Mouse (Mus musculus) CH12.LX (cell line): Measurements from ENCODE around the gene Trmt10b. TPM values are rescaled to one million over a fixed set of nuclear protein-coding genes. Genes with fewer than 3 reads are reported as not detected.
A peak's percentile ranks its signal among the peaks of the same experiment; 100 is the strongest.

Experiments used
- DNase-seq: peaks from one replicate; pipeline ENCODE4 v3.0.0-alpha.2; 2013; ENCODE audit errors: extremely low read depth
- H3K27ac ChIP-seq: 2 replicates; pipeline ENCODE4 v1.5.1; 2012; ENCODE audit warnings: low read depth, mild to moderate bottlenecking, control low read depth, moderate library complexity; ENCODE audit not compliant: insufficient read depth
- H3K27me3 ChIP-seq: replicated peaks from 2 replicates; pipeline ENCODE3; 2012; ENCODE audit warnings: inconsistent platforms
- H3K36me3 ChIP-seq, 2 experiments: replicated peaks in 1 of 2; 2 replicates each; pipeline versions ENCODE3 to v1.6.1; 2012; ENCODE audit warnings: inconsistent platforms in 1 of 2, low read length in 1 of 2, mild to moderate bottlenecking in 1 of 2, mixed read lengths in 1 of 2, moderate library complexity in 1 of 2; ENCODE audit not compliant: control insufficient read depth in 1 of 2, insufficient read depth in 1 of 2
- H3K4me1 ChIP-seq, 2 experiments: 2 replicates each; pipeline ENCODE4 v1.6.1; 2012; ENCODE audit warnings: inconsistent platforms in 1 of 2, moderate library complexity in 1 of 2; ENCODE audit not compliant: insufficient read depth in 2 of 2, control insufficient read depth in 1 of 2
- H3K4me2 ChIP-seq: 2 replicates; pipeline ENCODE4 v1.6.1; 2012; ENCODE audit warnings: low read depth, mild to moderate bottlenecking, control low read depth; ENCODE audit not compliant: poor library complexity, insufficient read depth, severe bottlenecking
- H3K4me3 ChIP-seq, 3 experiments: fragments of 150-350 bp in 1 of 3; sonication (generic) in 1 of 3; replicated peaks in 1 of 3; 2 replicates each; pipeline versions ENCODE3 to v1.5.1; 2011 to 2012; ENCODE audit warnings: low read depth in 2 of 3, low read length in 2 of 3, mild to moderate bottlenecking in 2 of 3, moderate library complexity in 2 of 3, control low read depth in 1 of 3, improper control_type of control experiment in 1 of 3, inconsistent platforms in 1 of 3, mixed read lengths in 1 of 3; ENCODE audit not compliant: poor library complexity in 1 of 3
- H3K79me2 ChIP-seq: replicated peaks from 2 replicates; pipeline ENCODE4 v1.6.1; 2012; ENCODE audit warnings: mild to moderate bottlenecking, moderate library complexity; ENCODE audit not compliant: control insufficient read depth, poor library complexity, insufficient read depth, severe bottlenecking; ENCODE audit errors: extremely low read depth
- H3K9ac ChIP-seq: 2 replicates; pipeline ENCODE4 v1.6.1; 2012; ENCODE audit warnings: low read depth, mild to moderate bottlenecking, control low read depth, moderate library complexity; ENCODE audit not compliant: insufficient read depth
- H3K9me3 ChIP-seq: replicated peaks from 2 replicates; pipeline ENCODE3; 2012; ENCODE audit warnings: low read length, inconsistent platforms, mixed read lengths
- BHLHE40 ChIP-seq: IDR thresholded peaks from 2 replicates; pipeline ENCODE4 v1.6.1; 2011; ENCODE audit warnings: mild to moderate bottlenecking, low read depth, low read length, improper control_type of control experiment
- E2F4 ChIP-seq: IDR thresholded peaks from 2 replicates; pipeline ENCODE4 v1.6.1; 2011; ENCODE audit warnings: low read depth, low read length, improper control_type of control experiment; ENCODE audit not compliant: insufficient replicate concordance
- ELF1 ChIP-seq: IDR thresholded peaks from 2 replicates; pipeline ENCODE4 v1.6.1; 2014; ENCODE audit warnings: low read depth, mild to moderate bottlenecking, inconsistent platforms, low read length, improper control_type of control experiment
- EP300 ChIP-seq: IDR thresholded peaks from 2 replicates; pipeline ENCODE4 v1.6.1; 2011; ENCODE audit warnings: low read length, improper control_type of control experiment
- JUN ChIP-seq: IDR thresholded peaks from 2 replicates; pipeline ENCODE4 v1.6.1; 2011; ENCODE audit warnings: low read depth, mild to moderate bottlenecking, low read length, improper control_type of control experiment, moderate library complexity; ENCODE audit not compliant: insufficient read depth
- JUND ChIP-seq: conservative IDR thresholded peaks from 2 replicates; pipeline ENCODE4 v1.6.1; 2011; ENCODE audit warnings: low read depth, low read length, improper control_type of control experiment
- KAT2A ChIP-seq: IDR thresholded peaks from 2 replicates; pipeline ENCODE4 v1.6.1; 2012; ENCODE audit warnings: low read length, improper control_type of control experiment, inconsistent platforms; ENCODE audit not compliant: insufficient replicate concordance
- MAFK ChIP-seq: IDR thresholded peaks from 2 replicates; pipeline ENCODE4 v1.6.1; 2011; ENCODE audit warnings: low read length, improper control_type of control experiment; ENCODE audit not compliant: insufficient replicate concordance
- MAX ChIP-seq: IDR thresholded peaks from 2 replicates; pipeline ENCODE4 v1.6.1; 2011; ENCODE audit warnings: low read length, improper control_type of control experiment
- MAZ ChIP-seq: IDR thresholded peaks from 2 replicates; pipeline ENCODE4 v1.6.1; 2012; ENCODE audit warnings: low read depth, mild to moderate bottlenecking, inconsistent platforms, low read length, improper control_type of control experiment, moderate library complexity
- MXI1 ChIP-seq: IDR thresholded peaks from 2 replicates; pipeline ENCODE4 v1.6.1; 2011; ENCODE audit warnings: mild to moderate bottlenecking, low read depth, low read length, improper control_type of control experiment
- MYC ChIP-seq: IDR thresholded peaks from 2 replicates; pipeline ENCODE4 v1.6.1; 2011; ENCODE audit warnings: low read depth, mild to moderate bottlenecking, improper control_type of control experiment, low read length
- NELFE ChIP-seq: IDR thresholded peaks from 2 replicates; pipeline ENCODE4 v1.6.1; 2011; ENCODE audit warnings: low read depth, low read length, improper control_type of control experiment
- PAX5 ChIP-seq: IDR thresholded peaks from 2 replicates; pipeline ENCODE4 v1.6.1; 2012; ENCODE audit warnings: low read length, inconsistent platforms, mixed read lengths
- POLR2A ChIP-seq: IDR thresholded peaks from 2 replicates; pipeline ENCODE4 v1.6.1; 2011; ENCODE audit warnings: low read depth, mild to moderate bottlenecking, improper control_type of control experiment, low read length
- POLR2AphosphoS2 ChIP-seq: IDR thresholded peaks from 2 replicates; pipeline ENCODE4 v1.6.1; 2011; ENCODE audit warnings: low read depth, low read length, improper control_type of control experiment
- RAD21 ChIP-seq: IDR thresholded peaks from 2 replicates; pipeline ENCODE4 v1.6.1; 2011; ENCODE audit warnings: low read depth, mild to moderate bottlenecking, low read length, improper control_type of control experiment, moderate library complexity
- TCF12 ChIP-seq: IDR thresholded peaks from 2 replicates; pipeline ENCODE4 v1.6.1; 2014; ENCODE audit warnings: low read depth, mild to moderate bottlenecking, inconsistent platforms, low read length, improper control_type of control experiment
- USF1 ChIP-seq: IDR thresholded peaks from 2 replicates; pipeline ENCODE4 v1.6.1; 2014; ENCODE audit warnings: low read depth, mild to moderate bottlenecking, inconsistent platforms, low read length, improper control_type of control experiment
- USF2 ChIP-seq: conservative IDR thresholded peaks from 2 replicates; pipeline ENCODE4 v1.6.1; 2011; ENCODE audit warnings: low read depth, low read length, improper control_type of control experiment
- ZMIZ1 ChIP-seq: IDR thresholded peaks from 2 replicates; pipeline ENCODE4 v1.6.1; 2012; ENCODE audit warnings: low read depth, mild to moderate bottlenecking, inconsistent platforms, low read length, improper control_type of control experiment
- ZNF384 ChIP-seq: IDR thresholded peaks from 2 replicates; pipeline ENCODE4 v1.6.1; 2012; ENCODE audit warnings: low read depth, low read length, improper control_type of control experiment, inconsistent platforms
- dilution Hi-C: fragments of 300-500 bp; cut with MboI; formaldehyde crosslinking; loops from 2 replicates; pipeline ENCODE4 v1.14.3; 2020; ENCODE audit warnings: low sequenced_read_pairs; ENCODE audit not compliant: extremely low pct_unique_long_range_greater_than_20kb, extremely low pct_ligation_motif_present
- in situ Hi-C: fragments of 300-500 bp; cut with MboI; formaldehyde crosslinking; loops from 3 replicates; pipeline ENCODE4 v1.14.3; 2019; ENCODE audit warnings: low sequenced_read_pairs, low pct_ligation_motif_present, low pct_unique_long_range_greater_than_20kb, mixed read lengths
- polyA plus RNA-seq: library from polyadenylated mRNA; unstranded; fragments of >175 nt; gene quantifications from 2 replicates; pipeline ENCODE4 v1.2.1, GENCODE M21; 2012; ENCODE audit warnings: low read depth; ENCODE audit not compliant: insufficient read length
- total RNA-seq, 2 experiments: library from RNA; depleted of rRNA; stranded (reverse); fragments of 300-350 nt in 1 of 2; fragments of >200 nt in 1 of 2; gene quantifications; 2 replicates each; pipeline ENCODE4 v1.2.3; 2012 to 2014

The Trmt10b gene
- total and polyA plus RNA-seq, 3 experiments = 7.6 to 13.4 (median 9.5) TPM

DNA sequence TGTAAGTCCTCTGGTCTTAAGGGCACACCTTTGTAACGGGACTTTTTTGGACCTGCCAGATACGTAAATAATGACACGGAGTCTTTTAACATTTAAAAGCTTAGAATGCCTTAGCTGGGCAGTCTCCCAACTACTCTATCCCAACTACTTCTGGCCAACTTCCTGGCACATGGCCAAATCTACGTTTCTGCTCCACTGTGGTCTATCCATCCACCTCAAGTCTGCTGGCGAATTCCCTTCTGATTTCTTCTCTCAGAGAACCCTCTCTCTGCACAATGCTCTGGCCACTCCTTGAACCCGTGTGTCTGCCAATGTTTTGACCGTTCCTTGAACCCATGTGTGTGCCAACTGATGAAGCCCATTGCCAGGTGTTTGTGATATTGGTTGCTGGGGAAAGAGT lies 34.2 kb downstream of the Trmt10b start:
- Histone ChIP-seq H3K36me3 (no peaks in the 10 kb centered on the region), H3K27me3 (peaks cover 4% of the 10 kb centered on the region), H3K27ac (no peak overlapping the region), H3K4me1 (peaks cover 0 to 5% of the 10 kb centered on the region in 2 experiments; a peak in 1 of 4 replicates), H3K9ac (no peak overlapping the region), H3K79me2 (no peaks in the 10 kb centered on the region), H3K9me3 (no peaks in the 10 kb centered on the region), H3K4me3 (no peak overlapping the region), H3K4me2 (no peak overlapping the region)
- dilution Hi-C loops = no loop called here
- TF ChIP-seq KAT2A = no peak
- TF ChIP-seq JUND = no peak
- no peak for TF ChIP-seq RAD21
- no peak for TF ChIP-seq MAZ
- no peak for TF ChIP-seq POLR2A
- no peak for DNase-seq
- in situ Hi-C loops = no loop called here

DNA sequence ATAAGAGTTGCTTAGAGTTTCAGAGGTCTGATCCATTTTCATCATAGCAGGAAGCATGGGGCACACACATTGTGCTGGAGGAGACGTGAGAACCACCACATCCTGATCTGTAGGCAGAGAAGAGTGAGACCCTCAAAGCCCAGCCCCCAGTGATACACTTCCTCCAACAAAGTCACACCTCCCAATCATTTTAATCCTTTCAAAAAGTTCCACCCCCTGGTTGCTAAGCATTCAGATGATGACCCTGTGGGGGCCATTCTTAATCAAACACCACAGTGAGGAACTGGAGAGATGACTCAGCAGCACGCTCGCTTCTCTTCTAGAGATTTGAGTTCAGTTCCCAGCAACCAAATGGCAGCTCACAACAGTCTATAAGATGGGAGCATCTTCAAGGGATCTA lies 35.5 kb downstream of the Trmt10b start:
- H3K27me3 ChIP-seq = peaks cover 4% of the 10 kb centered on the region
- no peak overlapping the region for H3K27ac ChIP-seq
- peaks cover 0 to 5% of the 10 kb centered on the region in 2 experiments; a peak in 1 of 4 replicates for H3K4me1 ChIP-seq
- dilution Hi-C loops (no loop called here), in situ Hi-C loops (no loop called here)
- H3K4me2 ChIP-seq = no peak overlapping the region
- no peaks in the 10 kb centered on the region for H3K79me2 ChIP-seq
- no peak overlapping the region for H3K4me3 ChIP-seq
- TF ChIP-seq POLR2AphosphoS2 (no peak), MYC (no peak), E2F4 (no peak), KAT2A (no peak), MAX (no peak), USF1 (no peak), ZMIZ1 (no peak), JUN (no peak), MXI1 (no peak), USF2 (no peak), MAFK (no peak), EP300 (no peak), TCF12 (no peak), ELF1 (no peak), NELFE (no peak), JUND (no peak), ZNF384 (no peak), BHLHE40 (no peak), PAX5 (no peak)
- no peaks in the 10 kb centered on the region for H3K9me3 ChIP-seq
- no peak overlapping the region for H3K9ac ChIP-seq
- H3K36me3 ChIP-seq = no peaks in the 10 kb centered on the region
- DNase-seq = peak; percentile 16
